Mouse (Mus musculus) limb, embryonic 12.5 days (tissue): ENCODE measurements around the gene Podn. TPM values are rescaled to one million over a fixed set of nuclear protein-coding genes. Genes with fewer than 3 reads are reported as not detected.

Experiments
- ATAC-seq: fragments of 200-750 bp; cut with Nextera tagmentation; 2 replicates; pipeline ENCODE4 v1.8.0; 2017; ENCODE audit warnings: low read depth, moderate TSS enrichment; ENCODE audit not compliant: insufficient number of reproducible peaks, insufficient read depth, low FRiP score, low TSS enrichment
- H3K27ac ChIP-seq: fragments of 300-500 bp; sonication (generic); 2 replicates; pipeline ENCODE4 v1.5.1; 2016; ENCODE audit warnings: mild to moderate bottlenecking, moderate library complexity
- H3K27me3 ChIP-seq: fragments of 300-500 bp; sonication (generic); 2 replicates; pipeline ENCODE4 v1.6.1; 2016; ENCODE audit warnings: mild to moderate bottlenecking, moderate library complexity
- H3K36me3 ChIP-seq: fragments of 300-500 bp; sonication (generic); 2 replicates; pipeline ENCODE4 v1.6.1; 2016; ENCODE audit warnings: mild to moderate bottlenecking, moderate library complexity
- H3K4me1 ChIP-seq: fragments of 300-500 bp; sonication (generic); replicated peaks from 2 replicates; pipeline ENCODE4 v1.6.1; 2016
- H3K4me2 ChIP-seq: fragments of 300-500 bp; sonication (generic); 2 replicates; pipeline ENCODE4 v1.6.1; 2016; ENCODE audit warnings: mild to moderate bottlenecking, moderate library complexity
- H3K4me3 ChIP-seq: fragments of 300-500 bp; sonication (generic); replicated peaks from 2 replicates; pipeline ENCODE4 v1.5.1; 2016; ENCODE audit warnings: mild to moderate bottlenecking
- H3K9ac ChIP-seq: fragments of 300-500 bp; sonication (generic); replicated peaks from 2 replicates; pipeline ENCODE4 v1.6.1; 2016; ENCODE audit warnings: mild to moderate bottlenecking, moderate library complexity
- H3K9me3 ChIP-seq: fragments of 300-500 bp; sonication (generic); 2 replicates; pipeline ENCODE4 v1.6.1; 2016; ENCODE audit warnings: mild to moderate bottlenecking, moderate library complexity
- WGBS: fragments of 180-500 bp; shearing (Covaris S2); methylation state at CpG from one replicate; pipeline ENCODE4 v1.1.7; 2016; 5-methylcytosine and 5-hydroxymethylcytosine counted together
- polyA plus RNA-seq: library from polyadenylated mRNA; unstranded; fragments of >200 nt; fragmentation: Nextera tagmentation; extraction: Ambion mirVana; gene quantifications from 2 replicates; pipeline ENCODE4 v1.2.1, GENCODE M21; 2016

Gene Podn
- polyA plus RNA-seq, 1 experiment from 2014 or later = 0.46 TPM

DNA sequence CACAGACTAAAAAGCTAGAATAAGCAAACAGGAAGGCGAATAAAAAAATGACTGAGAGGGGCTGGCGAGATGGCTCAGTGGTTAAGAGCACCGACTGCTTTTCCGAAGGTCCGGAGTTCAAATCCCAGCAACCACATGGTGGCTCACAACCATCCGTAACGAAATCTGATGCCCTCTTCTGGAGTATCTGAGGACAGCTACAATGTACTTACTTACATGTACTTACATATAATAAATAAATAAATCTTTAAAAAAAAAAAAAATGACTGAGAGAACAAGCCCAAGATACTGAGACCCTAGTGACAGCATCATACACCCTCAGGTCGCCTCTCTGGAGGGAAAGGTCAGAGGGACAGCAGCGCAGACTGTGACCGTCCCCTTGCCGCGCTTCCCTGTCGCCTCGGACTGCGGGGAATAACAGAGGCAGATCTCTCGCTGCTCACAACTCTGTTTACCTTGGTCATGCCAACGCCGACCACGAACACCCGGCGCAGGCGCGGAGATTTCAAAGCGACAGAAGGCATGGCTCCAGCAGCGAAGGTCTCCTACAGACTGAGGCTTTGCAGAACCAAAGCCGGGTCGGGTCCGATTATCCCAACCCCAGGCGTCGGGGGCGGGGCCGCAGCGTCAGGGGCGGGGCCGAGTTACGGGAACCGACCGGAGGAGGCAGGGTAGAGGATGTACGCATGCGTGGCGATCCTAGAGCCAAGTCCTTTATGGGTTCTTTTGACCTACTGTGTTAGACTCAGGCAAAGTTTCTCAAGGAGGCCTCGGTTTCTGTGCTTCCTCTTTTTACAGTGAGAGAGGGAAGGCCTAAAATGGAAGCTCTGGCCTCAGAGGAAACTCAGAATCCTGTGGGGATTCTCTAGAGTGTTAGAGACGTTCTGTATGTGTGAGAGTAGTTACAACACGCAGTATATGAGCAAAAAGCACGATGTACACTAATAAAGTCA lies 22.0 kb upstream of the Podn start:
- ATAC-seq = peak; percentile 96
- Histone ChIP-seq H3K4me1 (no peaks in the 10 kb centered on the region), H3K9ac (peak overlapping the region; percentile 50), H3K4me3 (peak overlapping the region; percentile 56), H3K27me3 (no peaks in the 10 kb centered on the region), H3K4me2 (peak overlapping the region; percentile 56), H3K27ac (peak overlapping the region; percentile 68; the same call in 1 of the 2 replicates), H3K9me3 (no peaks in the 10 kb centered on the region), H3K36me3 (no peaks in the 10 kb centered on the region)
- 14% methylated on average over 45 of the region's 45 CpGs for WGBS

DNA sequence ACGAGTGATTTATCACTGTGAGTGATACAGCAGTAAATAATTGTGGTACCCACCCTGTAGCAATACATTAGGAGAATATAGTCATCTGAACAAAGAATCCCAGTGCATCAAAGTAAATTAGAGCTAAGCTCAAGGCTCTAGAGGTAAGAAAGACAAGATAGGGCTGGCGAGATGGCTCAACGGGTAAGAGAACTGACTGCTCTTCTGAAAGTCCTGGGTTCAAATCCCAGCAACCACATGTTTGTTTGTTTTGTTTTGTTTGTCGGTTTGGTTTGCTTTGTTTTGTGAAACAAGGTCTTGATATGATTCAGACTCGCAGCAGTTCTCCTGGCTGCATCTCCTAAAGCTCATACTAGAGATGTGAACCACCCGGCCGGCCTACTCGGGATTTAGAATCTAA lies 21.2 kb upstream of the Podn start:
- 90% methylated on average over 8 of the region's 8 CpGs for WGBS
- H3K4me3 ChIP-seq = peak overlapping the region; percentile 56; the same call in 1 of the 2 replicates
- no peaks in the 10 kb centered on the region for H3K27me3 ChIP-seq
- ATAC-seq = no peak
- H3K27ac ChIP-seq = no peak overlapping the region
- no peak overlapping the region; the same call in 1 of the 2 replicates for H3K4me2 ChIP-seq
- no peaks in the 10 kb centered on the region for H3K9me3 ChIP-seq
- no peak overlapping the region for H3K9ac ChIP-seq
- no peaks in the 10 kb centered on the region for H3K4me1 ChIP-seq
- no peaks in the 10 kb centered on the region for H3K36me3 ChIP-seq

DNA sequence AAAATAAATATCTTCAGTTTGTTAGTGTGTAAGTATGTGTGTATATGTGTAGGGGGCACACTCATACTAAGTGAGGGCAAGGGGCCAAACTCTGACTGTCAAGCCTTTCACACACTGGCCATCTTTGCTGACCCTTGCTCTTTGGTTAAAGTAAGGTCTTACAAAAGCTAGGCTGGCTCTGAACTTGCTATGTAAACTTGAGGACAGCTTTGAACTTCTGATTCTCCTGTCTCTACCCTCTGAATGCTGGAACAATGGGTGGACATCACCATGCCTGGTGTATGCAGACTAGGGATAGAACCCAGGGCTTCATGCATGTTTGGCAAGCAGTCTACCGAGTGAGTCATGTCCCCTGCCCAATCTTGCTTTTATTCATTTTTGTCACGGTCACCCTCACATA lies 20.2 kb upstream of the Podn start:
- no peaks in the 10 kb centered on the region for H3K27me3 ChIP-seq
- no peak for ATAC-seq
- no peaks in the 10 kb centered on the region for H3K4me1 ChIP-seq
- H3K9me3 ChIP-seq = no peaks in the 10 kb centered on the region
- H3K27ac ChIP-seq = no peak overlapping the region
- no peak overlapping the region for H3K4me2 ChIP-seq
- 91% methylated on average over 2 of the region's 2 CpGs for WGBS
- H3K4me3 ChIP-seq = no peak overlapping the region
- H3K9ac ChIP-seq = no peak overlapping the region
- 0 out of 2 replicates have a peak, but pooled peaks cover 4% of the 10 kb centered on the region for H3K36me3 ChIP-seq

DNA sequence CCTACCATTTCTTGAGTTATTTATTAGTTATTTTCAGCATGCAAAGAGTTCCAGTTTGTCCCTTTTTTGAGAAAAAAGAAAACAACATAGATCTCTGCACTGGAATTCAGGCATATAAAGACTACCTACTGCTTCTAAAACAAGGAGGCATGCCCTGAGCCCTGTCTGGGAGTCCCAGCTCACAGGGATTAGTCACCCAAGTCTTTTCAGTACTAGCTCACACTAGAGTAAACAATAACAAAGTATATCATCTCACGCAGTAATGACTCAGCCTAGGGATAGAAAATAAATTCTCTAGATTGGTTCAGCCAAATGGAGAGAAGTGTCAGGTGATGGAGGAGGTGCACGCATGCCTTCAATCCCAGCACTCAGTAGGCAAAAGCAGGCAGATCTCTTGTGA lies 14.5 kb upstream of the Podn start:
- ATAC-seq = no peak
- Histone ChIP-seq H3K9ac (no peak overlapping the region), H3K4me2 (no peak overlapping the region), H3K4me1 (no peaks in the 10 kb centered on the region), H3K27ac (no peak overlapping the region), H3K36me3 (0 out of 2 replicates have a peak, but pooled peaks cover 10% of the 10 kb centered on the region), H3K27me3 (no peaks in the 10 kb centered on the region), H3K4me3 (no peak overlapping the region), H3K9me3 (no peaks in the 10 kb centered on the region)
- WGBS = 92% methylated on average over 2 of the region's 2 CpGs

DNA sequence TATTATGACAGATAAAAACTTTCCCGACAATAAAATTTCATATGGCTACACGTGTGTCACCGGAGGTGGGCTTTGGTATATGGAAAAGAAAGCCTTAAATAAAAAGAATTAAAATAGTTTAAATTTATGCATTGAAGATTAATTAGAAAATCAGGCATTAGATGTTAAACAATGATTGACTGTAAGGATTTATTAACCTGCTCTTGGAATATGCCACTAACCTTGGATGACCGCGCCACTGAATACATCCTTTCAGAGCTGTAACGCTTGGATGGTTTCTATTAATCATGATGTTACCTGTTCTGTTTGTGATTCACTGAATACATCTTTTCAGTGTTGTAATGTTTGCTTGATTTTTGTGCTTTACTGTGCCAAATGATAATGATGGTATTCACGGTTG lies 13.5 kb upstream of the Podn start:
- Histone ChIP-seq H3K27me3 (no peaks in the 10 kb centered on the region), H3K4me2 (no peak overlapping the region), H3K9me3 (no peaks in the 10 kb centered on the region), H3K4me3 (no peak overlapping the region), H3K36me3 (peaks cover 14% of the 10 kb centered on the region; the same call in 1 of the 2 replicates), H3K9ac (no peak overlapping the region), H3K27ac (no peak overlapping the region), H3K4me1 (no peaks in the 10 kb centered on the region)
- ATAC-seq = no peak
- 95% methylated on average over 7 of the region's 7 CpGs for WGBS

DNA sequence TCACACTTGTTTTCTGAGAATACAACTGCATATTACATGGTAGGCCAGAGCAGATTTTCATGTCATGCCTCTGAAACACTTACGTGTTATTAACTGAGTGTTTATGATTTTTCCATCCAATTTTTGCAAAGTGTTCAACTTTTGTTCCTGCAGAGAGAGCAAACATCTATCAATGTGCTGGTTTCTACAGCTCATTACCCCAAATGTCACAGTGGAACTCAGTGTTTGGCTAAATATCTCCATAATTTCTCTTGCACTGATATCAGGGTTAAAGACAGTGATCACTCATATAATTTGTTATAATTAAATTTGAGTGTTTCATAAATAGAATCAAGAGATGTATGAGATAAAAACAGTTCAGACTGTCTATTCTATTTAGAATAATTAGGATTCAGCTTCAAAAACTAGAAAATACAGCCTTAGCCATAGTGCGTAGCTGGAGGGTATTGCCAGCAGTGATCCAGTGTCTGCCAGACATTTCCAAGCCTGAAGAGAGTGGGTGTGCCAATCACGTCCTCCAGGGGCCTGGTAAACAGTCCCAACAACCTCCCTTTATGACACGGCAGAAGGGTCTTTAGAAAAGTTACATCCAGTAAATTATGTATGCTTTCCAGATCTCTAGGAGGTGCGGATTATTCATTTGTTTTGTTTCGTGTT lies 3.4 kb downstream of the Podn start:
- Histone ChIP-seq H3K4me3 (no peak overlapping the region), H3K27me3 (no peaks in the 10 kb centered on the region), H3K36me3 (peaks cover 24% of the 10 kb centered on the region; the same call in 1 of the 2 replicates), H3K27ac (no peak overlapping the region), H3K9me3 (no peaks in the 10 kb centered on the region), H3K4me1 (no peaks in the 10 kb centered on the region), H3K9ac (no peak overlapping the region), H3K4me2 (no peak overlapping the region)
- ATAC-seq = no peak
- WGBS = 85% methylated on average over 6 of the region's 6 CpGs

DNA sequence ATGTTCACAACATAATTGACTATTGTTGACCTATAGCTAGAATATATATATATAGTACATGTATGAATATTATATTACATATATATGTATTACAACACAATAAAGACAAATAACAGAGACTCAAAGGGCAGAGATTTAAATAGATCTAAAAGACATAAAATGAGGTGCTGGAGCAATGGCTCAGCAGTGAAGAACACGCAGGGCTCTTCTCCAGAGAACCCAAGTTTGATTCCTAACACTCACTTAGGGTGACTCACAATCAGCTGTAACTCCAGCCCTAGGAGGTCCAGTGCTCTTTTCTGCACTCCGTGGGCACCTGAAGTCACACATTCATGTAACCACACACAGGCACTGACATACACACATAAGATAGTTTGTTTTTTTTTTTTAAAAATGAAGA lies 12.3 kb downstream of the Podn start:
- H3K27me3 ChIP-seq = no peaks in the 10 kb centered on the region
- no peaks in the 10 kb centered on the region for H3K36me3 ChIP-seq
- H3K4me1 ChIP-seq = peaks cover 6% of the 10 kb centered on the region; the same call in 1 of the 2 replicates
- no peak for ATAC-seq
- no peak overlapping the region for H3K4me2 ChIP-seq
- 94% methylated on average over 2 of the region's 2 CpGs for WGBS
- H3K4me3 ChIP-seq = no peak overlapping the region
- no peak overlapping the region for H3K9ac ChIP-seq
- no peak overlapping the region for H3K27ac ChIP-seq
- no peaks in the 10 kb centered on the region for H3K9me3 ChIP-seq

DNA sequence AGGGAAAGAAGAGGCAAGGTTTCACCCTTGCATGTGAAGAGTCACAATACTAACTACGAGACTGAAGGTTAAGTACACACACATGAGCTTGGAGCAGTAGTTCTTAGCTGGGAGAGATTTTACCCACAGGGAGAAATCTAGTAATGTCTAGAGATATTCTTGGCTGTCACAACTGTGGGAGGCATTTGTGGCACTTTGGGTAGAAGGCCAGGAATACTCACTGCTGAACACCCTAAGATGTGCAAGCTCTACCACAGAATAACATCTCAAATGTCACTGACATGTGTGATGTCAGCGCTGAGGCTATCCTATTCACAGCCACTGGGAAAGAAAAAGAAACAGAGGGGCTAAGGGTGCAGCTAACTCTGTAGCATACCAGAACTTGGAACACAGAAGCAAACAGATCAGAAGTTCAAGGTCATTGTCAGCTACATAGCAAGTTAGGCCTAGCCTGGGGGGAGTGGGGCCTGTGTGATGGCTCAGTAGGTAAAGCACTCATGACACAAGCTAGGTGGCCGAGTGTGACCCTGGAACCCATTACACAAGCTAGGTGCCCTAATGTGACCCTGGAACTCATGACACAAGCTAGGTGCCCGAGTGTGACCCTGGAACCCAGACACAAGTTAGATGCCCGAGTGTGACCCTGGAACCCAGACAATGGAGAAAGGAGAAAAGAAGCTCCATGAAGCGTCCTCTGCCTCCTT lies 13.1 kb downstream of the Podn start:
- H3K9me3 ChIP-seq = no peaks in the 10 kb centered on the region
- H3K27me3 ChIP-seq = no peaks in the 10 kb centered on the region
- ATAC-seq = no peak
- H3K4me1 ChIP-seq = peaks cover 6% of the 10 kb centered on the region; the same call in 1 of the 2 replicates
- 83% methylated on average over 6 of the region's 6 CpGs for WGBS
- no peak overlapping the region for H3K4me2 ChIP-seq
- no peak overlapping the region for H3K9ac ChIP-seq
- H3K27ac ChIP-seq = no peak overlapping the region
- no peaks in the 10 kb centered on the region for H3K36me3 ChIP-seq
- H3K4me3 ChIP-seq = no peak overlapping the region

DNA sequence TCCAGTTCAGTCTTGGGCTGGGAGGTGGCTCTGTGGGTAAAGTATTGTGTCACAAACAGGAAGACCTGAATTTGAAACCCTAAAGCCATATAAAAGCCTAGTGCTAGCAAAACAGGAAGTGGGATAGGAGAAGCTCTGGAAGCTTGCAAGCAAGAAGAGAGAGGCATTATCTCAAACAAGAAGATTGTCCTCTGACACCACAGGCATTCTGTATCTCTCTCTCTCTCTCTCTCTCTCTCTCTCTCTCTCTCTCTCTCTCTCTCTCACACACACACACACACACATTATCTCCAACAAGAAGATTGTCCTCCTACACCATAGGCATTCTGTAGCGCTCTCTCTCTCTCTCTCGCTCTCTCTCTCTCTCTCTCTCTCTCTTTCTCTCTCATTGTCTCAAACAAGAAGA lies 13.8 kb downstream of the Podn start:
- Histone ChIP-seq H3K27ac (no peak overlapping the region), H3K36me3 (no peaks in the 10 kb centered on the region), H3K9ac (no peak overlapping the region), H3K9me3 (no peaks in the 10 kb centered on the region), H3K4me3 (no peak overlapping the region), H3K27me3 (no peaks in the 10 kb centered on the region), H3K4me1 (peaks cover 6% of the 10 kb centered on the region; the same call in 1 of the 2 replicates), H3K4me2 (no peak overlapping the region)
- ATAC-seq = no peak
- 88% methylated on average over 2 of the region's 2 CpGs for whole genome bisulfite sequencing

DNA sequence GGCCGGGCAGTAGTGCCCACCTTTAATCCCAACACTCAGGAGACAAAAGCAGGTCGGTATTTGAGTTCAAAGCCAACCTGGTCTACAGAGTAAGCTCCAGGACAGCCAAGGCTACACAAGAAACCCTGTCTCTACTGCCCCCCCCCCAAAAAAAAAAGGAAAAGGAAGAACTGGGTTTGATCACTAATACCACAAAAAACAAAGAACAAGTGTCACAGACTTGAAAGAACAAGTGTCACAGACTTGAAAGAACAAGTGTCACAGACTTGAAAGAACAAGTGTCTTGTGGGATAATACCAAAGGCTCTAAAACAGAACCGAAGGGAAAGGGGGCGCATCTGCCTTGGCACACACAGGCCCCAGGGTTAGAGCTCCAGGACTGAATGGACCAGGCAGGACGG lies 15.4 kb downstream of the Podn start:
- no peaks in the 10 kb centered on the region for H3K27me3 ChIP-seq
- no peaks in the 10 kb centered on the region for H3K9me3 ChIP-seq
- H3K36me3 ChIP-seq = no peaks in the 10 kb centered on the region
- no peak overlapping the region for H3K4me3 ChIP-seq
- H3K4me1 ChIP-seq = peaks cover 6% of the 10 kb centered on the region; the same call in 1 of the 2 replicates
- no peak overlapping the region for H3K4me2 ChIP-seq
- WGBS = 75% methylated on average over 5 of the region's 5 CpGs
- no peak overlapping the region for H3K9ac ChIP-seq
- no peak for ATAC-seq
- H3K27ac ChIP-seq = no peak overlapping the region

DNA sequence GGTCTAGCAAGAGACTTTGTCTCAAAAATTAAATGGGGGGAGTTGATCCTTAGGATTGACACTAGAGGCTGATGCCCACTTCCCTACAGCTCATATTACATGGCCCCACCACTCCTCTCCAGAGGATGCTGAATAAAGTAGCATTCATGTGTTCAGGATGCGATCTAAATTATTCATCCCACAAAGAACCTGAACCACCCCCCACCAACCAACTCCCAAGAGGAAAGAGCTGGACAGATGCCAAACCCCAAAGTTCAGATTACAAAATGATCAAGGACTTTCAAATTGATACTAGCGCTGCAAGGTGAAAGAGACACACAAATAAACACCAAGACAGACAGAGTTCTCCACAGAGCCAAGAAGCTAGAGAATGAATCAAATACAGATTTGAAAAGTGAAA lies 16.5 kb downstream of the Podn start:
- no peak overlapping the region for H3K27ac ChIP-seq
- no peaks in the 10 kb centered on the region for H3K9me3 ChIP-seq
- ATAC-seq = no peak
- H3K36me3 ChIP-seq = no peaks in the 10 kb centered on the region
- H3K4me2 ChIP-seq = no peak overlapping the region
- peaks cover 6% of the 10 kb centered on the region; the same call in 1 of the 2 replicates for H3K4me1 ChIP-seq
- no peaks in the 10 kb centered on the region for H3K27me3 ChIP-seq
- WGBS = 77% methylated on average over 2 of the region's 2 CpGs
- no peak overlapping the region for H3K9ac ChIP-seq
- no peak overlapping the region for H3K4me3 ChIP-seq
